Mouse (Mus musculus): ENCODE data around the gene Klk5. TPM values are rescaled to one million over a fixed set of nuclear protein-coding genes. Genes with fewer than 3 reads are reported as not detected.

The Klk5 gene
- polyA plus RNA-seq, 1 experiment from 2014 or later: not detected

DNA sequence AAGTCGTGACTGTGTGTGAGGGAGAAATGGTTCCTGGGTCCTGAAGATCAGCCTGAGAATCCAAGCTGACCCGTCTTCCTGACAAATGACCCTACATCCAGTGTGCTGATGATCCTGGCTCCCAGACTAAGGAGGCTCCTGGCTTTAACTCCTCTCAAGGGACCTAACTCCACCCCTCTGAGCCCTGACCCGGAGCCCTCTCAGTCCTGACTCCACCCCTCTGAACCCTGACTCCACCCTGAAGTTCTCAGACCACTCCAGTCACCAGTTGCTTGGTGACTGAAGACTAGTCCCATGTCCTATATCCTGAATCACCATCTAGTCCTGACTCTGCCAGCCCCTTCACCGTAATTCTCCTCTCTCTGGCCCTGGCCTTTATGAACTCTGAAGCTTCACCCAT lies 40.6 kb downstream of the Klk5 start:
- Histone ChIP-seq H3K27ac (no peak overlapping the region), H3K9ac (no peak overlapping the region), H3K4me1 (no peaks in the 10 kb centered on the region), H3K27me3 (replicated peaks) (no peaks in the 10 kb centered on the region), H3K9me3 (no peaks in the 10 kb centered on the region), H3K4me3 (no peak overlapping the region), H3K36me3 (no peaks in the 10 kb centered on the region), H3K4me2 (replicated peaks) (no peak overlapping the region)
- ATAC-seq (ENCODE audit: low FRiP score, low read depth): no peak
- 21% methylated on average over 4 of the region's 4 CpGs for WGBS

- no peak overlapping the region for H3K27ac ChIP-seq
- H3K9ac ChIP-seq: no peak overlapping the region
- H3K4me1 ChIP-seq: no peaks in the 10 kb centered on the region
- ATAC-seq (ENCODE audit: low FRiP score, low read depth): no peak
- H3K36me3 ChIP-seq: no peaks in the 10 kb centered on the region
- H3K4me2 ChIP-seq (replicated peaks): no peak overlapping the region
- H3K27me3 ChIP-seq (replicated peaks): no peaks in the 10 kb centered on the region
- H3K4me3 ChIP-seq: no peak overlapping the region
- no peaks in the 10 kb centered on the region for H3K9me3 ChIP-seq
- 23% methylated on average over 4 of the region's 4 CpGs for WGBS
Observed at GRCm38 (mm10) chr7:43882811-43883210, 41.0 kb downstream of the Klk5 start.

DNA sequence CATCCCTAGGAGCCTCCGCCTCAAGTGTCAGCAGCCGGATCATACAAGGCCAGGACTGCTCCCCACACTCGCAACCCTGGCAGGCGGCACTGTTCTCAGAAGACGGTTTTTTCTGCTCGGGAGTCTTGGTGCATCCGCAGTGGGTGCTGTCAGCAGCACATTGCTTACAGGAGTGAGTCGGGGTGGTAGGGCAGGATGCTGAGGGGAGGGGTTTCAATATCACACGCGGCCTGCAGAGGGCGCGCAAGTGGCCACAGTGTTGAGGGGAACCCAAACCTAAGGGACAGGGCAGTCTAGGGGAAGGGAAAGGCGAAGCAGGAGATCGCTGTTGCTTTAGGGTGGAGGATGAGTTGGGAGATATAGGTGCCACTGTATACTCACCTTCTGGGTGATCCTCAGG lies 41.8 kb downstream of the Klk5 start:
- Histone ChIP-seq H3K36me3 (no peaks in the 10 kb centered on the region), H3K27me3 (replicated peaks) (no peaks in the 10 kb centered on the region), H3K9me3 (no peaks in the 10 kb centered on the region), H3K4me3 (peak overlapping the region; percentile 8; the same call in 1 of the 2 replicates), H3K27ac (no peak overlapping the region), H3K4me1 (no peaks in the 10 kb centered on the region), H3K4me2 (replicated peaks) (peak overlapping the region; percentile 44), H3K9ac (no peak overlapping the region)
- 16% methylated on average over 14 of the region's 14 CpGs for WGBS
- ATAC-seq (ENCODE audit: low FRiP score, low read depth): peak; percentile 66

DNA sequence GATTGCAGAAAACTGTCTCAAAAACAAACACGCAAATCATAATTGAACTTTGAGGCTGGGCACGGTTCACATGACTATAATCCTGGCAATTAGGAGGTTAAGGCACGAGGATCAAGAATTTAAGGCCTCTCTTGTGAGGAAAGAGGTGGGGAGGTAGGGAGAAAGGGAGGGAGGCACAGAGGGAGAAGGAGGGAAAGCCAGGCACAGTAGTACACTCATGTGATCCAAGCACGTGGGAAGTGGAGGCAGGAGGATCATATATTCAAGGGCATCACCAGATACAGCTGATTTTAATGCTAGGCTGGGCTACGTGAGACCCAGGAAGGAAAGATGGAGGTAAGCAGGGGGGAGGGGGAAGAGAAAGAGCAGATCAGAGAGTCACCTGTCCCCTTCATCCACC lies 49.6 kb downstream of the Klk5 start:
- no peak for ATAC-seq (ENCODE audit: low FRiP score, low read depth)
- no peaks in the 10 kb centered on the region for H3K27me3 ChIP-seq (replicated peaks)
- no peak overlapping the region for H3K9ac ChIP-seq
- no peaks in the 10 kb centered on the region for H3K4me1 ChIP-seq
- no peak overlapping the region for H3K4me3 ChIP-seq
- no peak overlapping the region for H3K4me2 ChIP-seq (replicated peaks)
- no peak overlapping the region for H3K27ac ChIP-seq
- H3K36me3 ChIP-seq: no peaks in the 10 kb centered on the region
- H3K9me3 ChIP-seq: no peaks in the 10 kb centered on the region
- WGBS: 69% methylated on average over 5 of the region's 5 CpGs

DNA sequence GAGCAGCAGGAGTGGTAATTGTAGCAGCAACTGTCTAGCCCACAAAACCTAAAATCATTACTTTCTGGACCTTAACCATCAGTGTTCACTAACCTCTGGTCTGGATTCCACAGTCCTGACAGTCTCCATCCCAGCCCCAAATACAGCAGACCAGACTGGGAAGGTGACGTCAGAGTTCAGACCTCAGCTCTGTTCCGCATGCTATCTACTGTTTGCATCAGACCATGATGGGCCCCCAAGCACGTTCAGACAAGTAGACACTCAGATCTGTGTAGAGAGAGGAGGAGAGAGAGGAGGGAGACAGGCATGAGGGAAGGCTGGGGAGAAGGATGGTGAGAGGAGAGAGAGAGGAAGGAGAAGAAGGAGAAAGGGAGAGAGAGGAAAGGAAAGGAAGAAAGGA lies 50.0 kb downstream of the Klk5 start:
- H3K27ac ChIP-seq: no peak overlapping the region
- no peak overlapping the region for H3K9ac ChIP-seq
- no peaks in the 10 kb centered on the region for H3K9me3 ChIP-seq
- 71% methylated on average over 3 of the region's 3 CpGs for WGBS
- no peaks in the 10 kb centered on the region for H3K27me3 ChIP-seq (replicated peaks)
- H3K36me3 ChIP-seq: no peaks in the 10 kb centered on the region
- H3K4me1 ChIP-seq: no peaks in the 10 kb centered on the region
- no peak overlapping the region for H3K4me2 ChIP-seq (replicated peaks)
- no peak overlapping the region for H3K4me3 ChIP-seq
- ATAC-seq (ENCODE audit: low FRiP score, low read depth): no peak

DNA sequence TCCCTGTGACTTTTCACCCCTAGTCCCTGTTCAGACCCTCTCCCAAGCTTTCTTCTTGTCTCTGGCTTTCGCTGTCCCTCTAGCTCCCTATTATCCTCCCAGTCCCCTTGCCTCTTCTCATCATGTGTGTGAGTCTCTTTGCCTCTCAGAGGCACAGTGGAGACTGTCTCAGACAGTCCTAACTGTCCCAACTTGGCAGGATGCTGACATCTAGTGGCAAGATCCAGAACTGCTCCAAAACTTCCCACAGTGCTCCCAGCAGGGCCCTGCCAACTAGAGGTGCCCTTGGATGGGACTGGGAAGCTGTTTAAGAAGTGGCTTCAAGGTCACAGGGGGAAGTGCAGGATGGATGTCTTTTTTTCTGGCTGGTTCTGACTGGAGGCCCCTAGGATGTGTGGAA lies 53.1 kb downstream of the Klk5 start:
- H3K27me3 ChIP-seq (replicated peaks): no peaks in the 10 kb centered on the region
- H3K4me2 ChIP-seq (replicated peaks): no peak overlapping the region
- 12% methylated on average over 1 of the region's 1 CpGs for WGBS
- no peaks in the 10 kb centered on the region for H3K4me1 ChIP-seq
- no peak overlapping the region for H3K27ac ChIP-seq
- H3K4me3 ChIP-seq: no peak overlapping the region
- peaks cover under 1% of the 10 kb centered on the region; the same call in 1 of the 2 replicates for H3K9me3 ChIP-seq
- ATAC-seq (ENCODE audit: low FRiP score, low read depth): peak; percentile 94
- no peaks in the 10 kb centered on the region for H3K36me3 ChIP-seq
- no peak overlapping the region for H3K9ac ChIP-seq

Other genes with a start within 250 kb of the Klk5 start
- gene Zfp819, start 234.8 kb upstream of the Klk5 start, polyA plus RNA-seq (2016; fragmentation: Nextera tagmentation; extraction: Ambion mirVana): 0.24 and 0.31 TPM in 2 replicates
- not detected in 2 replicates for gene Ceacam18, start 207.3 kb upstream of the Klk5 start, polyA plus RNA-seq (2016; fragmentation: Nextera tagmentation; extraction: Ambion mirVana)
- gene Siglece, start 181.8 kb upstream of the Klk5 start, polyA plus RNA-seq (2016; fragmentation: Nextera tagmentation; extraction: Ambion mirVana): 0.18 and 0.30 TPM in 2 replicates
- gene Ctu1, start 170.0 kb upstream of the Klk5 start, polyA plus RNA-seq (2016; fragmentation: Nextera tagmentation; extraction: Ambion mirVana): 19.6 and 19.9 TPM in 2 replicates
- gene Klk14, start 151.6 kb upstream of the Klk5 start, polyA plus RNA-seq (2016; fragmentation: Nextera tagmentation; extraction: Ambion mirVana): not detected in 2 replicates
- gene Klk13, start 129.4 kb upstream of the Klk5 start, polyA plus RNA-seq (2016; fragmentation: Nextera tagmentation; extraction: Ambion mirVana): 0.10 TPM in 1 of 2 replicates, not detected in the other
- not detected in 2 replicates for gene Klk12, start 73.1 kb upstream of the Klk5 start, polyA plus RNA-seq (2016; fragmentation: Nextera tagmentation; extraction: Ambion mirVana)
- not detected in 2 replicates for gene Klk11, start 67.4 kb upstream of the Klk5 start, polyA plus RNA-seq (2016; fragmentation: Nextera tagmentation; extraction: Ambion mirVana)
- 0.24 TPM in 1 of 2 replicates, not detected in the other for gene Klk10, start 60.9 kb upstream of the Klk5 start, polyA plus RNA-seq (2016; fragmentation: Nextera tagmentation; extraction: Ambion mirVana)
- gene Klk9, start 50.1 kb upstream of the Klk5 start, polyA plus RNA-seq (2016; fragmentation: Nextera tagmentation; extraction: Ambion mirVana): not detected in 2 replicates
- 5.0 and 7.3 TPM in 2 replicates for gene Klk8, start 44.4 kb upstream of the Klk5 start, polyA plus RNA-seq (2016; fragmentation: Nextera tagmentation; extraction: Ambion mirVana)
- not detected in 2 replicates for gene Klk7, start 30.7 kb upstream of the Klk5 start, polyA plus RNA-seq (2016; fragmentation: Nextera tagmentation; extraction: Ambion mirVana)
- not detected in 2 replicates for gene Klk6, start 17.5 kb upstream of the Klk5 start, polyA plus RNA-seq (2016; fragmentation: Nextera tagmentation; extraction: Ambion mirVana)
- gene Klk4, start 39.2 kb downstream of the Klk5 start, polyA plus RNA-seq (2016; fragmentation: Nextera tagmentation; extraction: Ambion mirVana): 0.15 and 0.20 TPM in 2 replicates
- not detected in 2 replicates for gene Klk15, start 91.8 kb downstream of the Klk5 start, polyA plus RNA-seq (2016; fragmentation: Nextera tagmentation; extraction: Ambion mirVana)
- gene Klk1b8, start 108.7 kb downstream of the Klk5 start, polyA plus RNA-seq (2016; fragmentation: Nextera tagmentation; extraction: Ambion mirVana): not detected in 2 replicates
- not detected in 2 replicates for gene Klk1b1, start 124.8 kb downstream of the Klk5 start, polyA plus RNA-seq (2016; fragmentation: Nextera tagmentation; extraction: Ambion mirVana)
- not detected in 2 replicates for gene Klk1b9, start 134.1 kb downstream of the Klk5 start, polyA plus RNA-seq (2016; fragmentation: Nextera tagmentation; extraction: Ambion mirVana)
- gene Klk1b11, start 153.9 kb downstream of the Klk5 start, polyA plus RNA-seq (2016; fragmentation: Nextera tagmentation; extraction: Ambion mirVana): not detected in 2 replicates
- not detected in 2 replicates for gene Klk1b26, start 170.2 kb downstream of the Klk5 start, polyA plus RNA-seq (2016; fragmentation: Nextera tagmentation; extraction: Ambion mirVana)
- not detected in 2 replicates for gene Klk1b27, start 210.3 kb downstream of the Klk5 start, polyA plus RNA-seq (2016; fragmentation: Nextera tagmentation; extraction: Ambion mirVana)

All from neural tube, embryonic 12.5 days (tissue).